Mouse (Mus musculus): ENCODE results near the gene Idh3b.

The Idh3b gene

DNA sequence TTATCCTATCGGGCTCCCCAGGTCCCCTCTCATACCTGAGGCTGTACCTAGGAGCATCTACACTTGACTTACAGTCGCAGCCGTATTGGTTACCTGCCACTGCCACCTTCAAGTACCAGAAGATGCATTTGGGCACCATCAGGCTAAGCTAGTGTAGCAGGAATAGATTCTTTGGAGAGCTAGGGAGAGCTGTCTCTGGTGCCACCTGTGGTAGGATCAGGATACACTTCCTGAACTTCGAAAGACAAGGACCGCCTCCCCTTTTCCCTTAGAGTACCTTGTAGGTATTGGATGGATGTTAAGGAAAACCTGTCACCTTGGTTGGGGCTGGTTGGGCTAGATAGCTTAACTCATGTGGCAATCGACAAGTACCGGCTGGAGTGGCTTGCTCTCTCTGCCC lies 16.3 kb downstream of the Idh3b start:
- DNase-seq (ENCODE audit: low read depth in 2 of 2, low spot score in 2 of 2) = no peak

DNA sequence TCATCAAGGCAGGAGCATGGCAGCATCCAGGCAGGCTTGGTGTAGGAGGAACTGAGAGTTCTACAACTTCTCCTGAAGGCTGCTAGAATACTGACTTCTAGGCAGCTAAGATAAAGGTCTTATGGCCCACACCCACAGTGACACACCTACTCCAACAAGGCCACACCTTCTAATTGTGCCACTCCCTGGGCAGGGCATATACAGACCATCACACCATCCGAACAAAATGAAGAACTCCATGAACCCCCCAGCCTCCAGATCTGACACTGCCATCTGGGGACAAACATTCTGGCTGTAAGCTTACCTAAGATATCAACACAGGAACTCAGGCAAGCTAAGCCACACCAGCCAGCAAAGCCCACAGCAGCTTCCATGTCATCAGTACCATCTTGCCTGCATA lies 18.8 kb downstream of the Idh3b start:
- no peak for DNase-seq (ENCODE audit: low read depth in 2 of 2, low spot score in 2 of 2)

DNA sequence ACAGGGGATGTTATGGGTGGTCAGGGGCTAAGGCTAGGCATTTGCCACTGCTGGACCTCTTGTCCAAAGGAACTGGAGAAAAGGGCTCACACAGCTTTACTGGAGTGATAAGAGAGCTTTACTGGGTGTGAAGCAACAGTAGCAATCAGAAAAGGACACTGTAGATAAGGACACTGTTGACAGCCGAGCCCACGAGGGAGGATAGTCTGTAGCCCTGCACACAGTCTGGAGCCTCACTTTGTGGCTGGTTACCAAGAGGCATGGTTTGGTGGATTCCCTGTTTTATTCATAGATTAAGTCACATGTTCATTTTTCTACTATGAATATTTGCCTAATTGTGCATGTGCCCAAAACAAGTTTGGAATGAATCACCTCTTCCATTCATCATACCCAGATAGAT lies 21.9 kb downstream of the Idh3b start:
- no peak for DNase-seq (ENCODE audit: low read depth in 2 of 2, low spot score in 2 of 2)

DNA sequence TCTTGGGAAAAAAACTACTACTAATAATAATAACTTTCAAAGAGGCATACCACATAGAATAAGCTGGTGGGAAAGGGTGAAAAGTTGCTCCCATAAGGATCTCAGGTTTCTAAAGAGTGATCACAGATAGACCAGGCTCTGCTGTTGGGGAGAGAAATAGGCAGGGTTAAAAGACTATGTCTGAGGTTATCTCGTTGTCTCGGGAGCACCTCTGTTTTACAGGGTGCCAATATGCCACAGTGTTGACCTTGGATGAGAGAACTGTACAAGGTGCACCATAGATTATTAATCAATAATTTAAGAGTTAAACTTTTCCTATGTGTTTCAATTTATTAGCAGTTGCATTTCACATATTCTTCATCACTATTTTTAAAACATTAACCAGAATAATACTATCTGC lies 22.4 kb downstream of the Idh3b start:
- DNase-seq (ENCODE audit: low read depth in 2 of 2, low spot score in 2 of 2) = no peak

DNA sequence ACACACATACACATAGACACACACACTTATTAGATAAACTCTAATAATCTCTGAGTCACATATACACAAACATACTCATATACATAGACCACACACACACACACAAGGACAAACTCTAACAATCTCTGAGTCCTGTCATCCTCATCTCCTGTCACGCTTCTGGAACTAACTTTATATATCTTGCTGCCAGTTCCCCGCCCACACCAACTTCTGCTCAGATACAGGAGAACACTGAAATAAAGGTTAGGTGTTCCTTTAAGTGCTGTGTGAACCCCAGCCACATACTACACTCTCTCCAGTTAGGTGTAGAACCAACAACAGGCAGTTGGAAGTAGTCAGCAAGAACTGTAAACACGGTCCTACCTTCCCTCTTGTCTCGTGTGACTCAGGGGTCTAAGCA lies 23.5 kb downstream of the Idh3b start:
- DNase-seq (ENCODE audit: low read depth in 2 of 2, low spot score in 2 of 2) = no peak

DNA sequence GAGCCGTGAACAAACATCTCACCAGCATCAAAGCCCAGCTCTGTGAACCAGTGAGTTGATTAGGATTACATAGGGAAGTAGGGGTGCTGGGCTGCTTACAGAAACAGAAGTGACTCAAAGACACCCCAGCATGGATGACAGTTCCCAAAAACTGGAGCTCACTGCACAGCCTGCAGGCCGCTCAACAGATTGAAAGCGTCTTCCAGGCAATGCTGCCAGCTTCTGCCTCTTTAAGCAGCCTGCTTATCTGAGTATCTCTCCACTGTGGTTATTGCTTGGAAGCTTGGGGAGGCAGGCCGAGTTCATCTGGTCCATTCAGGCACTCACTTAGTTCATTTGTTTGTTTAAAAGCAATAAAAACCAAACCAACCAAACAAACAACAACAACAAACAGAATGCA lies 27.6 kb downstream of the Idh3b start:
- DNase-seq (ENCODE audit: low read depth in 2 of 2, low spot score in 2 of 2) = no peak

DNA sequence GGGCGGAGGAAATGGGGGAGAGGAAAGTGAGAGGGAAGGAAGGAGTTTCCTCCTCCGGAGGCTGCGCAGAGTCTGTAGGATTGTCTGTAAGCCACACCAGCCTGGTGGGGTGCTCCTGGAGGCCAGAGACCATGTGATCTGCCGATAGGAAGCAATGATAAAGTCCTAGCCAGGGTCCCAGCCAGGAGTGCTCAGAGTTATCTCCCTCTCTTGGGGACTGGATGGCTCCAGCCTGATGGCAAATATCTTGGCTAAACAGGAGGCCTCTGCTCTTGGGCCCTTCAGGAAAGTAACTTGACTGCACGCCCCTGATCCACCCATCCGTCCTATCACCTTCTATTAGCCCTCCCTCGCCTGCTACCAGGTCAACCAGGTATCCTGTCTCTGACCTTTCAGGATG lies 36.1 kb downstream of the Idh3b start:
- no peak for DNase-seq (ENCODE audit: low read depth in 2 of 2, low spot score in 2 of 2)

DNA sequence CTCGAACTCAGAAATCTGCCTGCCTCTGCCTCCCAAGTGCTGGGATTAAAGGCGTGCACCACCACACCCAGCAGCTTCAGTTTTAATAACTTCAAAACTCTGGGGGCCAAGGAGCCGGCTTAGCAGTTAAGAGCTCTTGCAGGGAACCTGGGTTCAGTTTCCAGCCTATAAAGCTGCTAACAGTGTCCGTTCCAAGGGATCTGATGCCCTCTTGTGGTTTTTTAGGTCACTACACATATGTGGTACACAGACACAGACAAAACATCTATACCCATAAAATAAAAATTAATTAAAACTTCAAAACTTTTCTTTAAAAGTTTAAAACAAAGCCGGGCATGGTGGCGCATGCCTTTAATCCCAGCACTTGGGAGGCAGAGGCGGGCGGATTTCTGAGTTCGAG lies 37.4 kb downstream of the Idh3b start:
- DNase-seq (ENCODE audit: low read depth in 2 of 2, low spot score in 2 of 2) = peak in 1 of 2 experiments; percentile 15

Data from CD8-positive naive resting alpha-beta T cell, adult 2 months (primary cell).